Mouse (Mus musculus): ENCODE data around the gene Hoxb4. TPM values are rescaled to one million over a fixed set of nuclear protein-coding genes. Genes with fewer than 3 reads are reported as not detected.

The Hoxb4 gene
- total RNA-seq, 1 experiment from 2014 or later = 1.1 TPM

- ATAC-seq (replicated peaks; ENCODE audit: low read depth, poor library complexity, severe bottlenecking) = no peak
Observed at GRCm38 (mm10) chr11:96328605-96329004, 10.5 kb downstream of the Hoxb4 start.

GRCm38 (mm10) chr11:96332105-96332504, 14.0 kb downstream of the Hoxb4 start:
- ATAC-seq (replicated peaks; ENCODE audit: low read depth, poor library complexity, severe bottlenecking) = no peak

GRCm38 (mm10) chr11:96332618-96333032, 14.6 kb downstream of the Hoxb4 start:
- no peak for ATAC-seq (replicated peaks; ENCODE audit: low read depth, poor library complexity, severe bottlenecking)

DNA sequence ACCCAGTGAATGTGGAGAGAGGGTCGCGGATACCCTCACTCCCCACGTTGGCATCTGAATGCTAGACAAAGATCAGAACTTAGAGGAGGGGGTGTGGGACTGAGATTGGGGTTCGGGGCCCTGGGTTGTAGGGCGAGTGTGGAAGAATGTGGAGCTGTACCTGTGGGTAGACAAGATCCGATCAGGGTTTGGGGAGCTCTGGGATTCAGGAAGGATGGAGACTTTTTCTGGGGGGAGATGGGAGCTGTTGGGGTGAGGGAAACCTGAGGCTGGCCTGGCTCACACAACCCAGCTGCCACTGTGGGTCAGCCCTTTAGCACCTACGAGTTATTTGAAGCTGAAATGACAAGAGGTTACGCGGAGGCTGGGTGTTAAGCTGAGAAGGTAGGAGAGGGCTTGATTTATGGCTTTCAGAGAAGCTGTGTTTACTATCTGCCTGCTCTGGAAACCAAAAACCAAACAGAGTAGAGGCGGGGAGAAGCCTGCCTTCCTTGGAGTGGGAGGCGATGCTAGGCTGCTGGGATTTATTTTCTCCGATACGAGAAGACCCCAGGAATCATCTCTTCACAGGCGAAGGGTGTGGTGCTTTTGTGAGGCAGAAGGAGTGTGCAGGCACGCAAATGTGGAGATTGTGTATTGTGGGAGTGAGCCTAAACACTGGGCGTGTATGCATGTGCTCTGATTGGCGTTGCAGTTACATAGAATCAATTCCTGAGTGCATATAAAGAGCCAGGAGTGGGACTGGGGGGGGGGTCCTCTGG, 15.4 kb downstream of the Hoxb4 start:
- ATAC-seq (replicated peaks; ENCODE audit: low read depth, poor library complexity, severe bottlenecking) = no peak

DNA sequence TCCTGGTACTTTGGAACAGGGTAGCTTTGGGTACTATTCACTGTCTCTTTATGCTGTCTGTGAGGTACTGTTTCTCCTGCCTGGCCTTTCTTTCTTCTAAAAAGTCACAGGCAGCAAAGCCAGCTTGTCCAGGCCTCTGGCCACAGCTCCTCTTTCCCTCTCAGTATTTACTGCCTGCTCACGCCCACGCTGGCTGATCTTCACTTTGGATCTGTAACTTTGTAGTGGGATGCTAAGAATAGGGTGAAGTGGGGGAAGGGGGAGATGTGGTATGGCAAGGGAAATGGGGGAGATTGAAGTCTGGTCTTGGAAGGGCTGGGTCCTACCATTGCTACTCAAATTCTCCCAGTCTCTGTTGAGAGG, 15.9 kb downstream of the Hoxb4 start:
- ATAC-seq (replicated peaks; ENCODE audit: low read depth, poor library complexity, severe bottlenecking) = no peak

DNA sequence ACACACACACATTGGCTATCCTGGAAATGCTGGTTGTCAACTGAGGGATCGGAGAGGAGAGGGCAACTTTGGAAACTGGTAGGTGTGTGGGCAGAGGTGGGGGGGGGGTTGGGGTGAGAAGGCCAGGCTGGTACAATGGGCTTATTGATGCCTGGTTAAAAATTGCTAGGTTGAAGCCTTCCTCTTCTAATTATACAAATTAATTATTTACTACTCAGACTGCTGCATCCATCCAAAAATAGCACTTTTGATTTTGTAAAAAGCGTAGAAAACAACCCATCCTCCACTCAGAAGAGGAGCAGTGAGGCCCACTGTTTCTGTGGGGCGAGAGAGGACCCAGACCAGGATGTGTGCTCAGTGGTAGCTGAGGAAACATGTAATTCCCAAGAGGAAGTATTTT, 16.9 kb downstream of the Hoxb4 start:
- no peak for ATAC-seq (replicated peaks; ENCODE audit: low read depth, poor library complexity, severe bottlenecking)

- ATAC-seq (replicated peaks; ENCODE audit: low read depth, poor library complexity, severe bottlenecking) = no peak
Observed at GRCm38 (mm10) chr11:96336597-96336996, 18.5 kb downstream of the Hoxb4 start.

GRCm38 (mm10) chr11:96337026-96337425, 19.0 kb downstream of the Hoxb4 start:
- ATAC-seq (replicated peaks; ENCODE audit: low read depth, poor library complexity, severe bottlenecking) = no peak

DNA sequence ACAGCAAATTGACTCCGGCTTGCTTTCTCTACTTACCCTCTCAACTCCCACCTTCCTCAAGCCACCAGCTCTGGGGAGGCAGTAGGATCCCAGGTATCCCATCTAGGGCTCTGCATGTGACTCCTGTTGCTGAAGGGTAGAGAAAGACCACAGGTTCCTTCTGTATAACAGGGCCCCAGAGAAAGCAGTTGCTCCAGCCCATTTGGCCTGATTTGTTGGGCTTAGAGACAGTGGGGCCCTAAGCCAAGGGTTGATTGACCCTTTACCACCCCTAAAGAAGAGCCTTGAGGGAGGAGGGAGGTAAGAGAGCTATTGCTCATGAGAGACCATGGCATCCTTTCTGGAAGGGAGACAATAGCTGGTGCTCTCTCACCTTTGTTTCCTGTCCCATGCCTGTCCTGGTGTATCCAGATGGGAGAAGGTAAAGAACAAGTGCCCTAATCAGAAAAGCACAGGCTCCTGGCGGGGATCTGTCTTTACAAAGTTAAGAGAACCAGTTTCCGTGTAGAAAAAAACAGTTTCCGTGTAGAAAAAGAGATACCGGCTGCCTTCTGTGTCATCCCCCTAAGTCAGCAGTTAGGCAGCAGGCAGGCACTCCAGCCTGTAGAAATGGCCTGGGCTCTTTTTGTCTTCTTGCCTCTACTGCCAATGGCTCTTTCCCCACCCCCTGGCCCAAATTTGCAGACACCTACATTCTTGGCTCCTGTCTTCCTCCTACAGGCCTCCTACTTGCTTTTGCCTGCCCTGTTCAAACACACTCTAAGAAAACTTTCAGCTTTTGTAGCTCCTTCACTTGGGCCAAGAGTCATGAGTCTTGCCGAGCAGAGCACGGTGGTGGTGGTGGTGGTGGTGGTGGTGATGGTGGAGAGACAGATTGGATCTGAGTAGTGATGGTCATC, 21.1 kb downstream of the Hoxb4 start:
- no peak for ATAC-seq (replicated peaks; ENCODE audit: low read depth, poor library complexity, severe bottlenecking)

DNA sequence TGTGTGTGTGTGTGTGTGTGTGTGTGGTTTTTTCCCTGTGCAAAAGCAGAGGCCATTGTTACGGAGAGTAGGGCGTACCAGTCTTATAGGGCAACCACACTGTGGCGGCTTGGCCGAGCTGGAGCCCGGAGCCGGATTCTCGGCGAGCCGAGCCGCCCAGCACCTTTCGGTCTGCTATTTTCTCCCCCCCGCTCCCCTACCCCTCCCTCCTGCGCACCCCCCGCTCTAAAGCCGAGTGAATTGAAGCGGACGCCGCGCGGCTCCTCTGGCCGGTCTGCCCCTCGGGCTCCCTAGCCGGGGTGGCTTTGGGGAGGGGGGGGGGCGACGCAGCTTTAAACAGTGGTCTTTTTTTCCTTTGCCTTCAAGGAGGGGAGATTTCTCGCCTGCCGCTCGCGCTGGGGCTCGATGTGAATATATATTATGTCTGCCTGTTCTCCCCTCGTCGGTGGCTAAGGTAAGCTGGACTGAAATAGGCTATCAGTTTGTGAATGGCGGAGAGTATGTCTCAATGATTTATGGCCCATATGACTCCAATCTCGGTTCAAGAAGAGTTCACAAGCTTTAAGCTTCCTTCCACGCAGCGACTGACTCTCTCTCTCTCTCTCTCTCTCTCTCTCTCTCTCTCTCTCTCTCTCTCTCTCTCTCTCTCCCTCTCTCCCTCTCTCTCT, 22.8 kb downstream of the Hoxb4 start:
- ATAC-seq (replicated peaks; ENCODE audit: low read depth, poor library complexity, severe bottlenecking) = 0 out of 2 replicates have a peak, but pooled peaks have one; percentile 36

DNA sequence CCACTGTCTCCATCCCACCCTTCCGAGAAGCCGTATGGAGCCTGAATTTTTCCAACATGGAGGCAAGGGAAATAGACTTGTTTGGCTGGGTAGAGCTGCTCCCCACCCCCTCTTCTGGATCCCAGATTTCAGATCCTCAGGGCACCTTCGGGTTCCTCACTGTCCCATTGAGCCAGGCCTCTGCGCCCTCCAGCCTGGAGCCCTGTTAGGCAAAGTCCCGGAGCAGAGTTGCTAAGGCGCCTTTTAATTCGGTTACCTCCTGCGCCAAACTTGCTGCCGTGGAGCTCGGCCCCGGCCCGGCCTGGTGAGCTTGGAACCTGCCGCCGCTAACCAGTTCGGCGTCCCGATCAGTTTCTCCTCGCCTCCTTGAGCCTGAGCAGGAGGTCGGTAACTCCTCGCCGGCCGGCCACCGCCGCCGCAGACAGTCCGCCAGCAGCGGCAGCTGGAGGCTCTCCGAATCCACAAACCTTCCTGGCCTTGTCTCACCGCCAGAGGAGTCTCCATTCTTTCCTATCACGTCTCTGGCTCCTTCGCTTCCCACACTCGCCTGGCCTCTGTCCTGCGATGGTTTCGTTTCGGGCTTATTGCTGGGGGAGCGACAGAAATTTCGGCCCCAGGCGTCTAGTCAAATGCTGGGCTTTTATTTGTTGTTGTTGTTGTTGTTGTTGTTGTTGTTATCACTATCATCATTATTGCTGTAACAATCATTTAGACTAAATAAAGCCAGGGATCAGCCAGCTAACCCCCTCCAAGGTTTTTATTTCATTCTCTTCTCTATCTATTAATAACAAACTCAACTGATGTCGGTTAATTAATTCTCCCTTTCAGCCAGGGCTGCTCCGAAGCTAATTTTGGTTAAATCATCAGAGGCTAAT, 23.9 kb downstream of the Hoxb4 start:
- ATAC-seq (replicated peaks; ENCODE audit: low read depth, poor library complexity, severe bottlenecking) = no peak

GRCm38 (mm10) chr11:96342576-96342930, 24.5 kb downstream of the Hoxb4 start:
- ATAC-seq (replicated peaks; ENCODE audit: low read depth, poor library complexity, severe bottlenecking) = no peak

- no peak for ATAC-seq (replicated peaks; ENCODE audit: low read depth, poor library complexity, severe bottlenecking)
Observed at GRCm38 (mm10) chr11:96343206-96343745, 25.2 kb downstream of the Hoxb4 start.

DNA sequence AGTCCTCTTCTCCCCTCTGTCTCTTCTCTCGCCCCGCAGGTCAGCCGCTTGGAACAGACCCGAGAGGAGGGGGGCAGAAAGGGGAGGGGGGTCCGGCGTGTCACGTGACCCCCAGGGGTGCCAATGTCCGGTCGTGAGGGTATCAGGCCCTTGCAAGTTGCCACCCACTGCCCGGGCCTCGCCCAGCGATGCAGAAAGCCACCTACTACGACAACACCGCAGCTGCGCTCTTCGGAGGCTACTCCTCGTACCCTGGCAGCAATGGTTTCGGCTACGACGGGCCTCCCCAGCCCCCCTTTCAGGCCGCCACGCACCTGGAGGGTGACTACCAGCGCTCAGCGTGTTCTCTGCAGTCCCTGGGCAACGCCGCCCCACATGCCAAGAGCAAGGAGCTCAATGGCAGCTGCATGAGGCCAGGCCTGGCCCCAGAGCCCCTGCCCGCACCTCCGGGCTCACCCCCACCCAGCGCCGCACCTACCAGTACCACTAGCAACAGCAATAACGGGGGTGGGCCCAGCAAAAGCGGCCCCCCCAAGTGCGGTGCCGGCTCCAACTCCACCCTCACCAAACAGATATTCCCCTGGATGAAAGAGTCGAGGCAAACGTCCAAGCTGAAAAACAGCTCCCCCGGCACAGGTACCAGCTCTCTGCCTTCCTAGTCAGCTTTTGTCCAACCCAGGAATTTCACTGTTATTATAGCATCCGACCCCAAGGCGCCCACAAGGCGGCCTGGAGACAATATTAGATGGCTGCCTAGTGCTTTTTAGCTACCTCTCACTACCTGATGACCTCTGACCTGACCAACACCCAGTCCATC, 26.2 kb downstream of the Hoxb4 start:
- ATAC-seq (replicated peaks; ENCODE audit: low read depth, poor library complexity, severe bottlenecking) = no peak

DNA sequence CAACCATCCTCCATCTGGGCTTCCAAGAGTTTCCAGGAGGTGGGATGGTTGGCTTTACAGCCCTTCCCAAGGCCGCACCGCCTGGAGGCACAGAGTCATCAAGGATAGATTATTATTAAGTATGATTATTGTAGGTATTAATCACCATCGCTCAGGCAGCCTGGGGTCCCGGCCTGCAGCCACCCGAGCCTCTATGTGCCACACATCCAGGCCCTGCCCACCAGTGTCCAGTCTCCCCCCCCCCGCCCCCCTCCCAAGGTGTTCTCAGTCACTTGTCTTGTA, 26.8 kb downstream of the Hoxb4 start:
- no peak for ATAC-seq (replicated peaks; ENCODE audit: low read depth, poor library complexity, severe bottlenecking)

DNA sequence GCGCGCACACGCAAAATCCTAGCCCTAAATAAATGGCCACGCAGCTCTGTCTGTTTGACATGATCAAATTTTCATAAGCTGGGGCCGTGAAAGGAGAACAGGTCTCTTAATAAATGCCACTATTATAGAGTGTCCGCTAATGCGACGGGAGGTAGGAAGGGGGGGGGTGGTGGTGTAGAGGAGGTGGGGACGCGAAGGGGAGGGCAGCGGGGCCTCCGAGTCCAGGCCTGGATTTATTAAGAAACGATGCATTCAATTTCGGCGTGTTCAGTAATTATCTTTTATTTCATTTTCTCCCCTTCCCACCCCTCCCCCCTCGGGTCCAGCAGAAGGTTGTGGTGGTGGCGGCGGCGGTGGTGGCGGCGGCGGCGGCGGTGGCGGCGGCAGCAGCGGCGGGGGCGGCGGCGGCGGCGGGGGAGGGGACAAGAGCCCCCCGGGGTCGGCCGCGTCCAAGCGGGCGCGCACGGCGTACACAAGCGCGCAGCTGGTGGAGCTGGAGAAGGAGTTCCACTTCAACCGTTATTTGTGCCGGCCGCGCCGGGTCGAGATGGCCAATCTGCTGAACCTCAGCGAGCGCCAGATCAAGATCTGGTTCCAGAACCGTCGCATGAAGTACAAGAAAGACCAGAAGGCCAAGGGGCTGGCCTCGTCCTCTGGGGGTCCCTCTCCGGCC, 27.3 kb downstream of the Hoxb4 start:
- no peak for ATAC-seq (replicated peaks; ENCODE audit: low read depth, poor library complexity, severe bottlenecking)

DNA sequence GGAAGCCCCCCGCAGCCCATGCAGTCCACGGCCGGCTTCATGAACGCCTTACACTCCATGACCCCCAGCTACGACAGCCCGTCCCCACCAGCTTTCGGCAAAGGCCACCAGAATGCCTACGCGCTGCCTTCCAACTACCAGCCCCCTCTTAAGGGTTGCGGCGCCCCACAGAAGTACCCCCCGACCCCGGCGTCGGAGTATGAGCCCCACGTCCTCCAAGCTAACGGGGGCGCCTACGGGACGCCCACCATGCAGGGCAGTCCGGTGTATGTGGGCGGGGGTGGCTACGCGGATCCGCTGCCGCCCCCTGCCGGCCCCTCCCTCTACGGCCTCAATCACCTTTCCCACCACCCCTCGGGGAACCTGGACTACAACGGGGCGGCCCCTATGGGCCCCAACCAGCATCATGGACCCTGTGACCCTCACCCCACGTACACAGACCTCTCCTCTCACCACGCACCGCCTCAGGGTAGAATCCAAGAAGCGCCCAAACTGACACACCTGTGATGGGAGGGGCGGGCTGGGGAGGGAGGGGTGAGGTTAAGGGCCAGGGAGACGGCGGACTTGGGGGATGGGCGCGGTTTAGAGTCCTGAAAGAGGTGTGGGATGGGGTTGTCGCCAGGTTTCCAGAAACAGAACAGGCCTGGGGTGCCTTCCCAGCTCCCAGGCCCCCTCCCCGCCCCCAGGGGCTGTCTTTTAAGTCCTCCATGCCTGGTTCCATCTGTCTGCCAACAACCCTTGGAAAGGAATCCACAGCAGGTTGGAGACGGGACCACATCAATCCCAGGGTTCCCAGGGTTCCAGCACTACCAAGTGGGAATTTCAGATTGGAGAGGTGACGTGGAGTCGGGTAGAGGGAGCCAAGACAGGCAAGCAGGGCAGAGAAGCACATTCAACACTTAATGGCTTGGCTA, 28.1 kb downstream of the Hoxb4 start:
- ATAC-seq (replicated peaks; ENCODE audit: low read depth, poor library complexity, severe bottlenecking) = no peak
